Mouse (Mus musculus) myocyte (in vitro differentiated cells): ENCODE data around the gene Jade1. TPM values are rescaled to one million over a fixed set of nuclear protein-coding genes. Genes with fewer than 3 reads are reported as not detected.

Experiments used
- H3K27me3 ChIP-seq: one replicate; pipeline ENCODE4 v1.6.1; 2011; ENCODE audit not compliant: control insufficient read depth, insufficient read depth, insufficient read length
- H3K36me3 ChIP-seq: one replicate; pipeline ENCODE4 v1.6.1; 2011; ENCODE audit not compliant: control insufficient read depth, insufficient read depth
- H3K4me2 ChIP-seq: one replicate; pipeline ENCODE4 v1.6.1; 2011; ENCODE audit warnings: low read depth, control low read depth
- H3K4me3 ChIP-seq: one replicate; pipeline ENCODE4 v1.5.1; 2011; ENCODE audit warnings: mild to moderate bottlenecking, control low read depth, moderate library complexity
- H3K79me2 ChIP-seq: one replicate; pipeline ENCODE4 v1.6.1; 2011; ENCODE audit not compliant: control insufficient read depth, insufficient read depth
- H3ac ChIP-seq: one replicate; pipeline ENCODE4 v1.6.1; 2011; ENCODE audit not compliant: control insufficient read depth, insufficient read length
- CEBPB ChIP-seq: IDR thresholded peaks from 2 replicates; pipeline ENCODE4 v1.6.1; 2011; ENCODE audit warnings: mild to moderate bottlenecking, moderate library complexity; ENCODE audit not compliant: poor library complexity, insufficient read depth, severe bottlenecking
- E2F4 ChIP-seq: IDR thresholded peaks from one replicate; pipeline ENCODE4 v1.6.1; 2011; ENCODE audit warnings: mild to moderate bottlenecking, control low read depth, moderate library complexity; ENCODE audit not compliant: insufficient read depth
- MAX ChIP-seq: IDR thresholded peaks from one replicate; pipeline ENCODE4 v1.6.1; 2011; ENCODE audit warnings: low read depth, mild to moderate bottlenecking, control low read depth
- MYOD1 ChIP-seq, 3 experiments: IDR thresholded peaks; one replicate each; pipeline ENCODE4 v1.6.1; 2011; ENCODE audit warnings: control low read depth in 2 of 3, low read depth in 2 of 3, mild to moderate bottlenecking in 2 of 3, moderate library complexity in 1 of 3; ENCODE audit not compliant: insufficient read length in 2 of 3, control insufficient read depth in 1 of 3
- MYOG ChIP-seq, 3 experiments: IDR thresholded peaks; one replicate each; pipeline ENCODE4 v1.6.1; 2011; ENCODE audit warnings: control low read depth in 2 of 3, low read depth in 2 of 3, mild to moderate bottlenecking in 2 of 3; ENCODE audit not compliant: insufficient read length in 2 of 3, control insufficient read depth in 1 of 3, insufficient read depth in 1 of 3
- POLR2A ChIP-seq: IDR thresholded peaks from one replicate; pipeline ENCODE4 v1.6.1; 2011; ENCODE audit warnings: low read depth, mild to moderate bottlenecking, control low read depth, moderate library complexity; ENCODE audit not compliant: insufficient read length
- POLR2AphosphoS2 ChIP-seq: IDR thresholded peaks from one replicate; pipeline ENCODE4 v1.6.1; 2011; ENCODE audit warnings: low read depth, control low read depth; ENCODE audit not compliant: insufficient read length
- REST ChIP-seq: IDR thresholded peaks from one replicate; pipeline ENCODE4 v1.6.1; 2011; ENCODE audit warnings: mild to moderate bottlenecking, control low read depth, moderate library complexity; ENCODE audit not compliant: insufficient read depth, insufficient read length
- SRF ChIP-seq: IDR thresholded peaks from one replicate; pipeline ENCODE4 v1.6.1; 2011; ENCODE audit warnings: low read depth; ENCODE audit not compliant: control insufficient read depth, insufficient read length
- TCF12 ChIP-seq: IDR thresholded peaks from one replicate; pipeline ENCODE4 v1.6.1; 2011; ENCODE audit warnings: mild to moderate bottlenecking, control low read depth; ENCODE audit not compliant: poor library complexity, insufficient read depth, severe bottlenecking
- TCF3 ChIP-seq: IDR thresholded peaks from one replicate; pipeline ENCODE4 v1.6.1; 2011; ENCODE audit warnings: low read depth, control low read depth; ENCODE audit not compliant: insufficient read length
- USF1 ChIP-seq: IDR thresholded peaks from one replicate; pipeline ENCODE4 v1.6.1; 2011; ENCODE audit warnings: low read depth, mild to moderate bottlenecking, control low read depth, moderate library complexity
- polyA plus RNA-seq: library from polyadenylated mRNA; unstranded; fragments of >200 nt; fragmentation: generic; extraction: Trizol; gene quantifications from one replicate; pipeline ENCODE4 v1.2.1, GENCODE M21; 2012; ENCODE audit warnings: missing spikeins

Gene Jade1
- polyA plus RNA-seq, 1 experiment = 8.8 TPM

DNA sequence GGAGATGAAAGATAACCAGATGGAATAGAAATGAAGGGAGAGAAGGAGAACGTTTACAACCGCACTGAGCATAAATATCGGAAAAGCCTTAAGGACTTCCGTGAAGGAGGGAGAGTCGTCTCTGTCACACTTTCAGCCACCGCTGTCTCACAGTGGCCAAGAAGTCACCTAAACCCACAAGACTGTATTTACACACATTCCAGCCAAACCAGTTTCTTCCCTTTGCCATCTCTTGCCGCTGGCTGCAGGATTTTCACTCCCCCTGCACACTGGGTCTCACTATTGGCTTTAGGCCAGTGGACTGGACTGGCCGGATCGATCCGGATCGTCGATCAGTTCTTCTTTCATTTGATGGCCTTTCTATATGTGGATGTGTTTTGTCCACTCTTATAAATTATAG, 23.4 kb upstream of the Jade1 start:
- H3ac ChIP-seq = no peak overlapping the region
- no peak overlapping the region for H3K4me3 ChIP-seq
- H3K4me2 ChIP-seq = no peak overlapping the region
- TF ChIP-seq MYOG (IDR thresholded peaks at IDR 0.05; ENCODE audit: control insufficient read depth in 1 of 3, insufficient read depth in 1 of 3, insufficient read length in 2 of 3, low read depth in 2 of 3) = no peak
- no peak for TF ChIP-seq REST
- no peak for TF ChIP-seq TCF12
- TF ChIP-seq MYOD1 (IDR thresholded peaks at IDR 0.05; ENCODE audit: control insufficient read depth in 1 of 3, insufficient read length in 2 of 3, low read depth in 2 of 3) = no peak
- TF ChIP-seq TCF3 = no peak
- TF ChIP-seq USF1 = no peak
- no peak for TF ChIP-seq MAX
- TF ChIP-seq POLR2AphosphoS2 = no peak
- no peak for TF ChIP-seq POLR2A
- TF ChIP-seq SRF = no peak
- TF ChIP-seq CEBPB = no peak
- no peak for TF ChIP-seq E2F4
- no peaks in the 10 kb centered on the region for H3K27me3 ChIP-seq
- no peaks in the 10 kb centered on the region for H3K36me3 ChIP-seq
- H3K79me2 ChIP-seq = no peaks in the 10 kb centered on the region

DNA sequence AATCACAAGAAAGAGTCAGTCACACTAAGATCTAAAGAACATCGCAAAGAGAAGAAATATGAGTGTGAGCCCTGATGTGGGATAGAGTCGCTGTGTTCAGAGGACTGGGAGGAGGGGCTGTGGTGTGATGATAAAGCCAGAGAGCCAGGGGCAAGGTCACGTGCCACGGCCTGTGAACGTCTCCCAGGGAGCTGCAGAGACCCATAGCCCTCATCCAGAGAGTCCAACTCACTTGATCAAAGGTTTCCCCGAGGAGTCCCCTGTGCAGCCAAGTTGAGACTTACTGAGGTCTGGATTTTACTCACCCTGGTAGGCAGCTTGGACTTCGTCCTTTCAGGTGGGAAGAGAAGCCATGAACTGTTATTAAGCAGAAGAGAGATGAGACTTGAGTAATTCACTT, 21.9 kb upstream of the Jade1 start:
- Histone ChIP-seq H3K27me3 (no peaks in the 10 kb centered on the region), H3K4me2 (no peak overlapping the region), H3ac (no peak overlapping the region), H3K79me2 (no peaks in the 10 kb centered on the region), H3K4me3 (no peak overlapping the region), H3K36me3 (no peaks in the 10 kb centered on the region)
- no peak for TF ChIP-seq E2F4
- no peak for TF ChIP-seq SRF
- TF ChIP-seq MYOD1 (IDR thresholded peaks at IDR 0.05; ENCODE audit: control insufficient read depth in 1 of 3, insufficient read length in 2 of 3, low read depth in 2 of 3) = no peak
- no peak for TF ChIP-seq POLR2A
- no peak for TF ChIP-seq TCF3
- no peak for TF ChIP-seq POLR2AphosphoS2
- no peak for TF ChIP-seq MYOG (IDR thresholded peaks at IDR 0.05; ENCODE audit: control insufficient read depth in 1 of 3, insufficient read depth in 1 of 3, insufficient read length in 2 of 3, low read depth in 2 of 3)
- TF ChIP-seq REST = no peak
- TF ChIP-seq TCF12 = no peak
- TF ChIP-seq MAX = no peak
- TF ChIP-seq USF1 = no peak
- TF ChIP-seq CEBPB = no peak

- Histone ChIP-seq H3K4me3 (no peak overlapping the region), H3K79me2 (no peaks in the 10 kb centered on the region), H3K4me2 (no peak overlapping the region), H3K27me3 (no peaks in the 10 kb centered on the region), H3K36me3 (no peaks in the 10 kb centered on the region), H3ac (no peak overlapping the region)
- TF ChIP-seq REST = no peak
- TF ChIP-seq MAX = no peak
- TF ChIP-seq CEBPB = no peak
- TF ChIP-seq SRF = no peak
- no peak for TF ChIP-seq TCF3
- no peak for TF ChIP-seq MYOG (IDR thresholded peaks at IDR 0.05; ENCODE audit: control insufficient read depth in 1 of 3, insufficient read depth in 1 of 3, insufficient read length in 2 of 3, low read depth in 2 of 3)
- TF ChIP-seq POLR2A = no peak
- no peak for TF ChIP-seq MYOD1 (IDR thresholded peaks at IDR 0.05; ENCODE audit: control insufficient read depth in 1 of 3, insufficient read length in 2 of 3, low read depth in 2 of 3)
- TF ChIP-seq USF1 = no peak
- TF ChIP-seq POLR2AphosphoS2 = no peak
- no peak for TF ChIP-seq E2F4
- TF ChIP-seq TCF12 = no peak
Measured at GRCm38 (mm10) chr3:41537957-41538356, 17.6 kb upstream of the Jade1 start.

GRCm38 (mm10) chr3:41541313-41541712, 14.2 kb upstream of the Jade1 start:
- Histone ChIP-seq H3ac (no peak overlapping the region), H3K27me3 (no peaks in the 10 kb centered on the region), H3K36me3 (no peaks in the 10 kb centered on the region), H3K4me2 (no peak overlapping the region), H3K4me3 (no peak overlapping the region), H3K79me2 (no peaks in the 10 kb centered on the region)
- TF ChIP-seq SRF (no peak), POLR2AphosphoS2 (no peak), TCF12 (no peak), TCF3 (no peak)

DNA sequence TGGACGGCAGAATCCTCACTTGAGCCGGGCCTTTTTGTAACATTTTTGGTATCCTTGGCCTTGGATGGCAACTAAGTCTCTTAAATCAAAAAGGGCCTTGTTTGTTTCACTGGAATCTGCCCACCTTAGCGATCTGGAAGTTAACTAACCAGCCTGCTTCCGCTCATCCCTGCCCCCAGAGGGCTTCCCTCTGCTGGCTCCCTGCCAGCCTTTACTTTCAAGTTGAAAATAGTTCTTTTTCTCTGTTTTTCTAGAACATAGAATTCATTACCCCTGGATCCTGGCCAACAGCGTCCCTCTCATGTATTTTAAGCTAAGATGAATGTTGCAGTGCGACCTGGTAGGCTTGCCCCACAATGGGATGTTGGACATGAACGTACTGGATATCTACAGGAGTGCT, 11.1 kb upstream of the Jade1 start:
- TF ChIP-seq MYOG (IDR thresholded peaks at IDR 0.05; ENCODE audit: control insufficient read depth in 1 of 3, insufficient read depth in 1 of 3, insufficient read length in 2 of 3, low read depth in 2 of 3) = no peak
- TF ChIP-seq REST = no peak
- TF ChIP-seq TCF3 = no peak
- TF ChIP-seq POLR2AphosphoS2 = no peak
- TF ChIP-seq MAX = no peak
- TF ChIP-seq E2F4 = no peak
- no peak for TF ChIP-seq MYOD1 (IDR thresholded peaks at IDR 0.05; ENCODE audit: control insufficient read depth in 1 of 3, insufficient read length in 2 of 3, low read depth in 2 of 3)
- no peak for TF ChIP-seq POLR2A
- no peak for TF ChIP-seq USF1
- TF ChIP-seq CEBPB = no peak
- TF ChIP-seq SRF = no peak
- TF ChIP-seq TCF12 = no peak
- H3K4me3 ChIP-seq = no peak overlapping the region
- H3K36me3 ChIP-seq = no peaks in the 10 kb centered on the region
- no peaks in the 10 kb centered on the region for H3K27me3 ChIP-seq
- no peaks in the 10 kb centered on the region for H3K79me2 ChIP-seq
- no peak overlapping the region for H3ac ChIP-seq
- no peak overlapping the region for H3K4me2 ChIP-seq
